ENCODE assay signal across 9 mouse cellular contexts in genomic region chr4:141766668-141767352, GRCm38 (mm10). TPM values are rescaled to one million over a fixed set of nuclear protein-coding genes. Genes with fewer than 3 reads are reported as not detected.
A peak's percentile ranks its signal among the peaks of the same experiment; 100 is the strongest.
DNase-seq lines count a peak whose midpoint lies in the region; ATAC-seq and TF ChIP-seq lines count a peak whose summit lies in the region.
"Had no signal": no experiment of that assay in that cellular context is flagged by ENCODE, and none has a peak within 500 bp of the region (broad histone marks: within the 10 kb centered on the region; RNA-seq: fewer than 3 reads in every experiment).

No protein-coding gene starts in this region.

- H3K9ac ChIP-seq in limb, embryonic 12.5 days (replicated peaks) = no peak overlapping the region
- no peak overlapping the region for H3K9ac ChIP-seq in midbrain, postnatal 0 days (replicated peaks; ENCODE audit: low read length, poor library complexity, severe bottlenecking)

- peaks cover 96% of the 10 kb centered on the region for H3K36me3 ChIP-seq in limb, embryonic 12.5 days
- H3K36me3 ChIP-seq in limb, embryonic 10.5 days = peaks cover 97% of the 10 kb centered on the region
- H3K36me3 ChIP-seq in heart, embryonic 10.5 days = peaks cover 92% of the 10 kb centered on the region
- peaks cover 75% of the 10 kb centered on the region for H3K36me3 ChIP-seq in midbrain, postnatal 0 days (ENCODE audit: insufficient read depth, low read length)

- DNase-seq in limb, embryonic 10.5 days (ENCODE audit: low spot score) = no peak
- DNase-seq in brain, embryonic 14.5 days (ENCODE audit: low read depth) = peak; percentile 86
- no peak for DNase-seq in heart, embryonic 10.5 days (ENCODE audit: low spot score)
- peak; percentile 74 for DNase-seq in kidney, postnatal 10 days
- peak; percentile 81 for DNase-seq in midbrain, postnatal 0 days (ENCODE audit: low spot score)
- DNase-seq in thymus, postnatal 36 days = no peak
- DNase-seq in adipocyte (ENCODE audit: low spot score) = no peak

- 77% methylated on average over 19 of the region's 19 CpGs for WGBS in limb, embryonic 12.5 days
- WGBS in limb, embryonic 10.5 days = 92% methylated on average over 19 of the region's 19 CpGs
- WGBS in heart, embryonic 10.5 days = 63% methylated on average over 19 of the region's 19 CpGs
- WGBS in midbrain, postnatal 0 days = 49% methylated on average over 19 of the region's 19 CpGs

- ATAC-seq in limb, embryonic 12.5 days (ENCODE audit: insufficient number of reproducible peaks, insufficient read depth, low FRiP score, low TSS enrichment, low read depth) = no peak
- ATAC-seq in midbrain, postnatal 0 days (ENCODE audit: low FRiP score) = peak; percentile 60

- no peak overlapping the region for H3K4me3 ChIP-seq in limb, embryonic 12.5 days (replicated peaks)
- no peak overlapping the region for H3K4me3 ChIP-seq in limb, embryonic 10.5 days
- H3K4me3 ChIP-seq in heart, embryonic 10.5 days = peak overlapping the region; percentile 16; the same call in 1 of the 2 replicates
- no peak overlapping the region for H3K4me3 ChIP-seq in midbrain, postnatal 0 days (ENCODE audit: low read depth, low read length)

- H3K27me3 ChIP-seq in limb, embryonic 12.5 days = no peaks in the 10 kb centered on the region
- no peaks in the 10 kb centered on the region for H3K27me3 ChIP-seq in limb, embryonic 10.5 days (ENCODE audit: low read depth, poor library complexity, severe bottlenecking)
- H3K27me3 ChIP-seq in heart, embryonic 10.5 days (ENCODE audit: insufficient read depth, poor library complexity, severe bottlenecking) = no peaks in the 10 kb centered on the region
- H3K27me3 ChIP-seq in midbrain, postnatal 0 days (ENCODE audit: insufficient read depth, low read length) = no peaks in the 10 kb centered on the region

- H3K9me3 ChIP-seq in limb, embryonic 12.5 days = no peaks in the 10 kb centered on the region
- H3K9me3 ChIP-seq in limb, embryonic 10.5 days (replicated peaks) = no peaks in the 10 kb centered on the region
- H3K9me3 ChIP-seq in heart, embryonic 10.5 days = no peaks in the 10 kb centered on the region
- no peaks in the 10 kb centered on the region for H3K9me3 ChIP-seq in midbrain, postnatal 0 days (ENCODE audit: low read length)

- peak overlapping the region; percentile 72 for H3K27ac ChIP-seq in limb, embryonic 12.5 days
- H3K27ac ChIP-seq in limb, embryonic 10.5 days = no peak overlapping the region
- peak overlapping the region; percentile 72 for H3K27ac ChIP-seq in heart, embryonic 10.5 days
- peak overlapping the region; percentile 47; the same call in 1 of the 2 replicates for H3K27ac ChIP-seq in midbrain, postnatal 0 days (ENCODE audit: low read depth, low read length)

- H3K4me1 ChIP-seq in limb, embryonic 12.5 days (replicated peaks) = no peaks in the 10 kb centered on the region; the same call in 1 of the 2 replicates
- no peaks in the 10 kb centered on the region for H3K4me1 ChIP-seq in limb, embryonic 10.5 days
- H3K4me1 ChIP-seq in heart, embryonic 10.5 days = peaks cover 24% of the 10 kb centered on the region
- no peaks in the 10 kb centered on the region for H3K4me1 ChIP-seq in midbrain, postnatal 0 days (ENCODE audit: insufficient read depth, low read length)

- no peak for TF ChIP-seq CTCF in brain, embryonic 14.5 days (IDR thresholded peaks at IDR 0.05; ENCODE audit: borderline replicate concordance, extremely low read depth, insufficient read depth, insufficient read length)
- no peak for TF ChIP-seq CTCF in midbrain, postnatal 0 days (IDR thresholded peaks at IDR 0.05)

- H3K4me2 ChIP-seq in limb, embryonic 12.5 days = no peak overlapping the region
- no peak overlapping the region for H3K4me2 ChIP-seq in midbrain, postnatal 0 days (ENCODE audit: low read depth, low read length, poor library complexity, severe bottlenecking)

- TF ChIP-seq POLR2A in brain, embryonic 14.5 days (IDR thresholded peaks at IDR 0.05; ENCODE audit: borderline replicate concordance, extremely low read depth, insufficient read depth, insufficient read length, poor library complexity, severe bottlenecking) = no peak

RNA-seq across cellular contexts. Expression of gene Agmat, which starts 20.3 kb away (rescaled TPM):
- not detected in 2 replicates for polyA plus RNA-seq in limb, embryonic 12.5 days (2016; fragmentation: Nextera tagmentation; extraction: Ambion mirVana)
- polyA plus RNA-seq in limb, embryonic 10.5 days (2016; fragmentation: Nextera tagmentation; extraction: Ambion mirVana) = not detected in 2 replicates
- 0.05 TPM in 2 replicates for polyA plus RNA-seq in brain, embryonic 14.5 days (2012; rRNA removed)
- polyA plus RNA-seq in heart, embryonic 10.5 days (2016; fragmentation: Nextera tagmentation; extraction: Ambion mirVana) = 1.2 and 3.5 TPM in 2 replicates
- total RNA-seq in midbrain, postnatal 0 days (2014; rRNA removed) = not detected in 2 replicates
- polyA plus RNA-seq in midbrain, postnatal 0 days (2015; fragmentation: Nextera tagmentation; extraction: Ambion mirVana) = not detected in 2 replicates

RNA-seq across cellular contexts. Expression of gene Dnajc16, which starts 23.9 kb away (rescaled TPM):
- 3.4 and 4.0 TPM in 2 replicates for polyA plus RNA-seq in limb, embryonic 12.5 days (2016; fragmentation: Nextera tagmentation; extraction: Ambion mirVana)
- 3.7 and 4.6 TPM in 2 replicates for polyA plus RNA-seq in limb, embryonic 10.5 days (2016; fragmentation: Nextera tagmentation; extraction: Ambion mirVana)
- polyA plus RNA-seq in brain, embryonic 14.5 days (2012; rRNA removed) = 17.7 and 19.9 TPM in 2 replicates
- polyA plus RNA-seq in heart, embryonic 10.5 days (2016; fragmentation: Nextera tagmentation; extraction: Ambion mirVana) = 5.0 and 5.4 TPM in 2 replicates
- 18.2 and 20.5 TPM in 2 replicates for total RNA-seq in midbrain, postnatal 0 days (2014; rRNA removed)
- 7.0 and 7.2 TPM in 2 replicates for polyA plus RNA-seq in midbrain, postnatal 0 days (2015; fragmentation: Nextera tagmentation; extraction: Ambion mirVana)

RNA-seq across cellular contexts. Expression of gene Casp9, which starts 26.6 kb away (rescaled TPM):
- polyA plus RNA-seq in limb, embryonic 12.5 days (2016; fragmentation: Nextera tagmentation; extraction: Ambion mirVana) = 18.7 and 22.6 TPM in 2 replicates
- 24.0 and 24.2 TPM in 2 replicates for polyA plus RNA-seq in limb, embryonic 10.5 days (2016; fragmentation: Nextera tagmentation; extraction: Ambion mirVana)
- 27.8 and 29.2 TPM in 2 replicates for polyA plus RNA-seq in brain, embryonic 14.5 days (2012; rRNA removed)
- polyA plus RNA-seq in heart, embryonic 10.5 days (2016; fragmentation: Nextera tagmentation; extraction: Ambion mirVana) = 21.4 and 22.5 TPM in 2 replicates
- 26.9 and 27.0 TPM in 2 replicates for total RNA-seq in midbrain, postnatal 0 days (2014; rRNA removed)
- polyA plus RNA-seq in midbrain, postnatal 0 days (2015; fragmentation: Nextera tagmentation; extraction: Ambion mirVana) = 17.6 and 19.7 TPM in 2 replicates

RNA-seq across cellular contexts. Expression of gene Ddi2, which starts 43.6 kb away (rescaled TPM):
- polyA plus RNA-seq in limb, embryonic 12.5 days (2016; fragmentation: Nextera tagmentation; extraction: Ambion mirVana) = 31.1 and 32.2 TPM in 2 replicates
- 33.2 and 33.8 TPM in 2 replicates for polyA plus RNA-seq in limb, embryonic 10.5 days (2016; fragmentation: Nextera tagmentation; extraction: Ambion mirVana)
- 14.2 and 19.5 TPM in 2 replicates for polyA plus RNA-seq in brain, embryonic 14.5 days (2012; rRNA removed)
- polyA plus RNA-seq in heart, embryonic 10.5 days (2016; fragmentation: Nextera tagmentation; extraction: Ambion mirVana) = 21.4 and 21.5 TPM in 2 replicates
- total RNA-seq in midbrain, postnatal 0 days (2014; rRNA removed) = 21.7 and 25.7 TPM in 2 replicates
- polyA plus RNA-seq in midbrain, postnatal 0 days (2015; fragmentation: Nextera tagmentation; extraction: Ambion mirVana) = 8.9 and 9.2 TPM in 2 replicates

RNA-seq across cellular contexts. Expression of gene Cela2a, which starts 59.1 kb away (rescaled TPM):
- not detected in 2 replicates for polyA plus RNA-seq in limb, embryonic 12.5 days (2016; fragmentation: Nextera tagmentation; extraction: Ambion mirVana)
- not detected in 2 replicates for polyA plus RNA-seq in limb, embryonic 10.5 days (2016; fragmentation: Nextera tagmentation; extraction: Ambion mirVana)
- polyA plus RNA-seq in brain, embryonic 14.5 days (2012; rRNA removed) = 0.19 and 0.21 TPM in 2 replicates
- polyA plus RNA-seq in heart, embryonic 10.5 days (2016; fragmentation: Nextera tagmentation; extraction: Ambion mirVana) = not detected in 2 replicates
- not detected in 2 replicates for total RNA-seq in midbrain, postnatal 0 days (2014; rRNA removed)
- polyA plus RNA-seq in midbrain, postnatal 0 days (2015; fragmentation: Nextera tagmentation; extraction: Ambion mirVana) = not detected in 2 replicates
- total RNA-seq: left cerebral cortex, adult 18-20 months had no signal

Comparison
In these comparisons a context has a peak if more than half of its experiments do, and no peak if none do; other contexts are left out.
1. DNase-seq: peak in brain, embryonic 14.5 days (single experiment), kidney, postnatal 10 days (single experiment) and midbrain, postnatal 0 days (single experiment); none in limb, embryonic 10.5 days (single experiment), heart, embryonic 10.5 days (single experiment), thymus, postnatal 36 days (0 of 2) and adipocyte (single experiment).